Mouse (Mus musculus): Measurements from ENCODE around the gene Ppid.

DNA sequence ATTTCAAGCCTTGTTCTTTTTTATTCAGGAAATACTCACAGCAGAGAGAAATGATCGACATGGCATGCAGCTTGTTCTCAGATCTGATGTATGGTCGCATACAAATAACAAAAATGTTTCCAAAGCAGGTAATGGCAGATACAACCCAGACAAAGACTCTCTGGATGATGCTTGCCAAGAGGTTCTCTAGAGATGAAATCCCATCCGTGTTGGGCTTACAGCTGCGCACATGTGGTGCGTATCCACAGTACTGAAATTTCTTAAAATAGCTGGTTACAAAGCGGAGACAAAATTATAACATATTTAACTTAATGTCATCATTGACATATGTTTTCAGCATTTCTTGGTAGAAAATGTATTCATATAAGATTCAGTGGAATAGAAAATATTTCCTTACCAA, 61.0 kb downstream of the Ppid start:
- no peak for TF ChIP-seq CTCF (conservative IDR thresholded peaks at IDR 0.05; ENCODE audit: insufficient read depth, insufficient read length, low read depth, low read length)
- TF ChIP-seq POLR2A (IDR thresholded peaks at IDR 0.05; ENCODE audit: low read depth, low read length), result no peak

All from kidney, adult 2 months (tissue).